Mouse (Mus musculus) adrenal gland, postnatal 25 days (tissue): ENCODE measurements around the gene Lnx2. TPM values are rescaled to one million over a fixed set of nuclear protein-coding genes. Genes with fewer than 3 reads are reported as not detected.
A peak's percentile ranks its signal among the peaks of the same experiment; 100 is the strongest.

Source experiments
- DNase-seq: peaks from one replicate; pipeline ENCODE4 v3.0.0; 2021; ENCODE audit warnings: mixed read lengths
- total RNA-seq: library from RNA; stranded (reverse); gene quantifications from 2 replicates; pipeline ENCODE4 v1.2.3, GENCODE M21; 2021

Lnx2 gene
- total RNA-seq, 1 experiment from 2014 or later = 13.9 TPM

- DNase-seq = peak; percentile 24
Measured at GRCm38 (mm10) chr5:147051500-147052308, 24.7 kb downstream of the Lnx2 start.

- no peak for DNase-seq
Measured at GRCm38 (mm10) chr5:147050816-147051499, 25.4 kb downstream of the Lnx2 start.

- DNase-seq = no peak
Measured at GRCm38 (mm10) chr5:147049544-147050209, 26.7 kb downstream of the Lnx2 start.

DNA sequence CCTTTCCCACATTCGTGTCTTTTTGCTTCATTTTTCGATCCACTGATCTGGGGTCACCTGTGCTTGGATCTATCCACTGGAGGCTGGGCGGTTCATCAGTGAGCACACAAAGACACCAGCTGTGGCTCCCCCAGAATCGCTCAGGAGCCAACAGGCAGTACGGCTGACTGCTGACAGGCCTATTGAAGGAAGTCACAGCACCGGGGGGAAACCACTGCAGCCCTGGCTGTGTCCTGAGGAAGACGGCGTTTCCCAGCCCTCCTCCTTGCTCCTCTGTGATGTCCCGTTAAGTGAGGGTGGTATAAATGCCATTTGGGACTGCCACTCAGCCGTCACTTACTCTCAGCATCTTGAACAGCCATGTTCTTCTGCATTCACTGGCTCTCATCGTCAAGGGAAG, 30.5 kb downstream of the Lnx2 start:
- no peak for DNase-seq

DNA sequence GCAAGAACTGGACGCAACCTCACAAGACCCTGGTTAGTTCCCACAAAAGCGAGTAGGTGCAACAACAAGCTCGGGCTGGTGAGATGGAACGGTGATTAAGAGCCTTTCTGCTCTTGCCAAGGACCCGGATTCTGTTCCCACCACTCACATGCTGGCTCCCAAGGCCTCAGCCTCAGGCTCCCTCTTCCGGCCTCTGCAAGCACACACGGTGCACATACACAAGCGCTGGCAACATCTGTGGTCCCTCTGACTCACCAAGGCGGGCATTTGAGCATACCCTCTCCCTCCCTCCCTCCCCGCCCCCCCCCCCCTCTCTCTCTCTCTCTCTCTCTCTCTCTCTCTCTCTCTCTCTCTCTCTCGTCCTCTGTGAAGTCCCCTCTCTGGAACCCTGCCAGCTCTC, 31.1 kb downstream of the Lnx2 start:
- no peak for DNase-seq

DNA sequence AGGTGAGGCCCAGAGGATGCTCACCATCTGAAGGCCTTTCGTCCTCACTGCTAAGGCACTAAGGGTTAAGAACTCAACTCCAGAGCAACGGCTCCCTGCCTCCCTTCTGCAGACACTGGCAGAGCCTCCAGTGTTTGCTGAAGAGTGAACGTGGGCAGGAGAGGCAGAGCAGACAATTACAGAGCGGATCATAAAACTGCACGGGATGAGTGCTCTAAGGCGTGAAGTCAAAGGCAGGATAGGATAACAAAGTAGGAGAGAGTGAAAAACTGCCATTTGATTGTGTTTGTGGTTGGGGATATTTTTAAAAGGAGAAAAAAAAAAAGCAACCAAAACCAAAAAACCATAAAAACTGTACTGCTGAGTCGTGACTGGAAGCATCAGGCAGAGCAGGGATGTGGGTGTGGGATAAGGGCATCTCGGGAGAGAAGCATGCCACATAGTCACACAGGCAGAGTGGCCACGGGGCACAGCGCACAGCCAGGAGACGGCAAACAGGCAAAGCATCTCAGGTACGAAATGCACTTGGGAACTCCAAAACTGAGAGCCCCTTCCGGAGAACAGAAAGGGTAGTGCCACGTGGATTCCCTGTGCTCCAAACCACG, 33.0 kb downstream of the Lnx2 start:
- no peak for DNase-seq

DNA sequence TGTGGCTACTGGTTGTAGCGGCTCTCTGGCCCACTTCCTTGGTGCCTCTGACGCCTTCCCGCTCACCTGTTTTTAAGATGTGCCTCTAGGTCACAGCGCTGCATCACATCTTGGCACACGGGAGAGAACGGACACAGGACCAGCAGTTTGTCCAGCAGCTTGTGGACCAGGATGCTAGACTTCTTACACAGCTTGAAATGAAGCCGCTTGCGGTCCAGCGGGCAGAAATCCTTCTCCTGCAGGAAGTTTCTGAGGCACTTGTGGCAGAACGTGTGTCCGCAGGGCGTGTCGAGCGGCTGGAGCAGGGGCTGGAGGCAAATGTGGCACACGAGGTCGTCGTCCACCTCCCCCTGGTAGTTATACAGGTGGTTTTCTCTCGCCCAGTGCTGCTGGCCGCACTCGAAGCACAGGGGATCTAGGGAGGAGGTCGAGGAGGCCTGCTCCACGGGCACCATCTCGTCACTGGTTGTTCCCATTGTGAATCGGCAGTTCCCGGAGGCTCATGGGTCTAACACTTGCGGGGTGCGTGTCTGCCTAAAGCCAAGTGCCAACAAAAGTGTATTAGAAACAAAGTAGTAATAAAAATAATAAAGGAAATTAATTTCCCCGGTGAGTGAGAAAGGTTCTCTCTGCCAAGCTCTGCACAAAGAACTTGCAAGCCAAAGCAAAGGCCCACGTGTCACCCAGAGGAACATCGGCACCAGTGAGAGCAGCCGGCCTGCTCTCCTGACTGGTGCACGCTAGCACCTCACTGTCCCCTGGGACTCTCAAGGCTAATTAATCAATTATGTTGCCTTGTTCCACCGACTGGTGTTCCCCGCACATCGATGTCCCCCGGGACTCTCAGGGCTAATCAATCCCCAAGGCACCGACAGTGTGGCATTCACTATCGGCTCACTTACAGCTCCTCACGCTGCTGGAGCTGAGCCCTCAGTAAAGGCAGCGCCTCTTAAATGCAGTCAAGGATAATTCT, 34.1 kb downstream of the Lnx2 start:
- no peak for DNase-seq

DNA sequence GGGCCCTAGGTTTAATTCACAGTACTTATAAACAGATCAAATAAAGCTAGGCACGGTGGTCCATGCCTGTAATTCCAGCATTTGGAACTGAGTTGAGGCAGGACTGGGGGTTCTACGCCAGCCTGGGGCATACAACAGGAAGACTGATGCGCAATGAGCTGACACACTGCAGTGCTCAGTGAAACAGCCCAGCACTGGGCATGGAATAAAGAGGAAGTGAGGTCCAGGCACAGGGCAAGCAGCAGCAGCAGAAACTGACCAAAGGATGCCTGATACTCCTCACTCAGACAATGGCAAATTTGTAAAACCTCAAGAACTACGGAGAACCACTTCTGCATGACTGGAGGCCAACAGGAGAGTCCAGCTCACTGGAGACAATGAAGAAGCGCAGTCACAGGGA, 37.0 kb downstream of the Lnx2 start:
- DNase-seq = no peak

- DNase-seq = no peak
Measured at GRCm38 (mm10) chr5:147037601-147038000, 38.8 kb downstream of the Lnx2 start.

- no peak for DNase-seq
Measured at GRCm38 (mm10) chr5:147036661-147037060, 39.7 kb downstream of the Lnx2 start.

GRCm38 (mm10) chr5:147036028-147036427, 40.4 kb downstream of the Lnx2 start:
- DNase-seq = peak; percentile 25

- no peak for DNase-seq
Measured at GRCm38 (mm10) chr5:147035301-147035700, 41.1 kb downstream of the Lnx2 start.

DNA sequence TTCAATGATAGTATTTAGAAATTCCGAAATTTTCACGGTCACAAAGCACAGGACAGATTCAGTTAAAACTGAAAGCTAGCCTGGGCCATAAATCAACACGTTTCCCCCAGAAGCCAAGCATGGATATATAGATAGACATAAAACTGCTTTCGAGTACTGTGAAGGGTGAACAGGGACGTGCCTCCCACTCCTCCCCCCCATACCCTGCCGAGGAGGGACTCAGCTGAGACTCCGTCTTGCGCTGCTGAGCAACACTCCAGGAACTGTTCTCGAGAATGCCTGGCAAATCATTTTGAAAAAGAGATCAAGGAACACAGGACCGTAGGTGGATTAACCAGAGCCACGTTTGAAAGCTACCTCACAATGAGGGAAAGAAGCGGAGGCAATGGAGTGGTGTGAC, 42.1 kb downstream of the Lnx2 start:
- no peak for DNase-seq

DNA sequence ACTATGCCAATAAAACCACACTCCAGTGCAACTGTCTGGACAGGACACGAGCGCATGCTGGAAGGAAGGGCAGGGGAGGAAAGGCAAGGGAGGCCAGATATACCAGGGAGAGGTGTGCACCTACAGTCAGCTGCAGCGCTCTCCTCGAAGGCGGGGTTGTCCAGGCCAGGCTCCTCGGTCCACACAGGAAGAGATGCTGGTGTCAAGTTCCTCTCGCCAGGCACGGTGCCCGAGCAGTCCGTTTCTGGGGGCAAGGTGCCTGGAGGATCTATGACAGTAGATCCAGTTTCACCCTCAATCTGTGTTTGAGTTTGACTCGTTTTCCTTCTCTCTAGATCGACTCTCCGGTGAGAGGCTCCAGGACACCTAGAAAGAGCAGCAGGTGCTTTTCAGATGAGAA, 43.2 kb downstream of the Lnx2 start:
- no peak for DNase-seq

DNA sequence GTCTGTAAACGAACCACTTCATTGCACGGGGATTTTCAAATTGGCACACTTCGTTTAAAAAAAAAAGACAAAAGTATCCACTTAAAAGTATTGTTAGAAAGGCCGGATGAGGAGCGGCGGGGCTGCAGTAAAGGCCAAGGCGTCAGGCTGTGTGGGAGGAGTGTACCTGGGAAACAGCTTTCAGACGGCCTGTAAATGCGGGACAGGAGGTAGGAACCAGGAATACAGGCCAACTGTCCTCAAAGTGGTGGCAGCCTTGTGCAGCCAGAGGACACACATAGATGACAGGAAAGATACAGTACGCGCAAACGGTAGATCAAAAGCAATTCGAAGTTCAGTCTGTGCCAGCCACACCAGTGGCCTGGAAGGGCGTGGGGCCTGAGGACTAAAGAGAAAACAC, 45.1 kb downstream of the Lnx2 start:
- DNase-seq = no peak

- peak; percentile 31 for DNase-seq
Measured at GRCm38 (mm10) chr5:147024331-147025034, 51.9 kb downstream of the Lnx2 start.

GRCm38 (mm10) chr5:147023245-147023970, 53.0 kb downstream of the Lnx2 start:
- no peak for DNase-seq

- no peak for DNase-seq
Measured at GRCm38 (mm10) chr5:147021546-147022265, 54.7 kb downstream of the Lnx2 start.

- no peak for DNase-seq
Measured at GRCm38 (mm10) chr5:147020579-147020978, 55.8 kb downstream of the Lnx2 start.

DNA sequence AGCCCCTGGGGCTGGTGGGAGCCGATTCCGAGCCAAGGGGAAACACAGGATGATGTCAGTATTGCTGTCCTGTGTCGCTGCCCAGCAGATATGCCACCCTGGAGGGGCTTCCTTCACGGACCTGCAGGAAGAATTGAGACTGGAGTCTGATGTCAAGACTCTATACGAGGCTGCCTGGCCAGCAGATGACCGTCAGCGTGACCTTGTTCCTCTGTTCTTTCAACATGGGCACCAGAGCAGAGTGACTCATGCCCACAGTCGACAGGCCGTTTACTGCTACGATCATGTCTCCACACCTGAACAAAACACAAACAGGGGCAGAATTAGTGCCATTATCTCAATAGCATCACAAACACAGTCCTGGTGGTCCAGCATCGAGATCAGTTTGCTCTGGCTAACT, 57.6 kb downstream of the Lnx2 start:
- peak; percentile 38 for DNase-seq
